Mouse (Mus musculus) lung, postnatal 0 days (tissue): ENCODE data around the gene Ugt1a10. TPM values are rescaled to one million over a fixed set of nuclear protein-coding genes. Genes with fewer than 3 reads are reported as not detected.

ENCODE experiments used
- ATAC-seq: fragments of 200-750 bp; cut with Nextera tagmentation; 2 replicates; pipeline ENCODE4 v1.8.0; 2017; ENCODE audit warnings: moderate library complexity
- DNase-seq: peaks from one replicate; pipeline ENCODE4 v3.0.0-alpha.2; 2016; ENCODE audit warnings: low spot score
- H3K27ac ChIP-seq: fragments of 300-500 bp; sonication (generic); 2 replicates; pipeline ENCODE4 v1.5.1; 2014; ENCODE audit warnings: antibody characterized with exemption, mild to moderate bottlenecking, low read length, mixed read lengths
- H3K27me3 ChIP-seq: fragments of 300-500 bp; sonication (generic); replicated peaks from 2 replicates; pipeline ENCODE4 v1.6.1; 2014; ENCODE audit warnings: low read length, mixed read lengths; ENCODE audit not compliant: insufficient read depth
- H3K36me3 ChIP-seq: fragments of 300-500 bp; sonication (generic); 2 replicates; pipeline ENCODE4 v1.6.1; 2014; ENCODE audit warnings: low read length, mixed read lengths; ENCODE audit not compliant: insufficient read depth
- H3K4me1 ChIP-seq: fragments of 300-500 bp; sonication (generic); 2 replicates; pipeline ENCODE4 v1.6.1; 2014; ENCODE audit warnings: antibody characterized with exemption, low read depth, low read length, mixed read lengths; ENCODE audit not compliant: insufficient read depth
- H3K4me2 ChIP-seq: fragments of 300-500 bp; sonication (generic); replicated peaks from 2 replicates; pipeline ENCODE4 v1.6.1; 2014; ENCODE audit warnings: low read depth, mild to moderate bottlenecking, low read length, moderate library complexity, mixed read lengths
- H3K4me3 ChIP-seq: fragments of 300-500 bp; sonication (generic); 2 replicates; pipeline ENCODE4 v1.5.1; 2014; ENCODE audit warnings: low read depth, low read length
- H3K9ac ChIP-seq: fragments of 300-500 bp; sonication (generic); replicated peaks from 2 replicates; pipeline ENCODE4 v1.6.1; 2014; ENCODE audit warnings: low read depth, mild to moderate bottlenecking
- H3K9me3 ChIP-seq: fragments of 300-500 bp; sonication (generic); 2 replicates; pipeline ENCODE4 v1.6.1; 2016; ENCODE audit warnings: low read length, mixed read lengths
- CTCF ChIP-seq: IDR thresholded peaks from 2 replicates; pipeline ENCODE4 v1.5.1; 2016; ENCODE audit warnings: antibody characterized with exemption, mild to moderate bottlenecking
- EP300 ChIP-seq: IDR thresholded peaks from 2 replicates; pipeline ENCODE4 v1.6.1; 2016; ENCODE audit warnings: antibody characterized with exemption, mild to moderate bottlenecking, control low read depth
- WGBS: fragments of 180-500 bp; shearing (Covaris S2); extraction: QIAGEN DNeasy Blood & Tissue Kit; methylation state at CpG from one replicate; pipeline ENCODE4 v1.1.7; 2014; 5-methylcytosine and 5-hydroxymethylcytosine counted together
- microRNA-seq: library from miRNA; unstranded; fragments of <30 nt; microRNA quantifications from one replicate; pipeline ENCODE4, GENCODE M21; 2016
- polyA plus RNA-seq: library from polyadenylated mRNA; unstranded; fragments of >200 nt; fragmentation: Nextera tagmentation; extraction: Ambion mirVana; gene quantifications from 2 replicates; pipeline ENCODE4 v1.2.1, GENCODE M21; 2015

Ugt1a10 gene
- polyA plus RNA-seq, 1 experiment from 2014 or later: not detected

- ATAC-seq (peak; percentile 3; the same call in 1 of the 2 replicates), DNase-seq (no peak)
- Histone ChIP-seq H3K9me3 (no peaks in the 10 kb centered on the region), H3K36me3 (peaks cover 70% of the 10 kb centered on the region), H3K4me1 (no peaks in the 10 kb centered on the region), H3K9ac (no peak overlapping the region), H3K4me3 (no peak overlapping the region), H3K27ac (no peak overlapping the region), H3K27me3 (no peaks in the 10 kb centered on the region), H3K4me2 (no peak overlapping the region)
- TF ChIP-seq EP300: no peak
- TF ChIP-seq CTCF: no peak
- 84% methylated on average over 6 of the region's 6 CpGs for WGBS
Observed at GRCm38 (mm10) chr1:88268070-88268469, 212.9 kb downstream of the Ugt1a10 start.

Small RNAs within 50 kb of the gene (microRNA-seq; reads per million reads assigned to microRNA genes)
- gene Gm25198: not detected

Other genes with a start within 250 kb of the Ugt1a10 start
- gene Dgkd, start 202.1 kb upstream of the Ugt1a10 start, polyA plus RNA-seq: 24.3 and 25.5 TPM in 2 replicates
- gene Usp40, start 46.8 kb upstream of the Ugt1a10 start, polyA plus RNA-seq: 16.3 and 19.3 TPM in 2 replicates
- 0.13 TPM in 1 of 2 replicates, not detected in the other for gene Ugt1a9, start 15.4 kb downstream of the Ugt1a10 start, polyA plus RNA-seq
- 0.11 TPM in 1 of 2 replicates, not detected in the other for gene Ugt1a8, start 32.4 kb downstream of the Ugt1a10 start, polyA plus RNA-seq
- gene Ugt1a7c, start 39.7 kb downstream of the Ugt1a10 start, polyA plus RNA-seq: 2.5 and 2.7 TPM in 2 replicates
- 2.4 and 3.2 TPM in 2 replicates for gene Ugt1a6b, start 47.9 kb downstream of the Ugt1a10 start, polyA plus RNA-seq
- 35.3 and 39.9 TPM in 2 replicates for gene Ugt1a6a, start 79.4 kb downstream of the Ugt1a10 start, polyA plus RNA-seq
- gene Ugt1a5, start 110.6 kb downstream of the Ugt1a10 start, polyA plus RNA-seq: not detected in 2 replicates
- 0.08 and 0.11 TPM in 2 replicates for gene Ugt1a2, start 145.2 kb downstream of the Ugt1a10 start, polyA plus RNA-seq
- 2.7 and 3.8 TPM in 2 replicates for gene Dnajb3, start 150.4 kb downstream of the Ugt1a10 start, polyA plus RNA-seq
- 0.21 and 0.26 TPM in 2 replicates for gene Ugt1a1, start 156.6 kb downstream of the Ugt1a10 start, polyA plus RNA-seq
- 0.15 and 0.43 TPM in 2 replicates for gene Mroh2a, start 171.6 kb downstream of the Ugt1a10 start, polyA plus RNA-seq
- 21.9 and 26.0 TPM in 2 replicates for gene Hjurp, start 222.2 kb downstream of the Ugt1a10 start, polyA plus RNA-seq
- gene Trpm8, start 222.3 kb downstream of the Ugt1a10 start, polyA plus RNA-seq: 0.05 TPM in 1 of 2 replicates, not detected in the other